Mouse (Mus musculus) stomach, embryonic 15.5 days (tissue): ENCODE measurements at regions not wholly inside any gene's neighbourhood (a gene's known extent, or its start where the extent isn't known, plus 50 kb on each side); places are given as distances from the start of the nearest gene placed in this dataset.

Experiments used
- ATAC-seq: fragments of 200-750 bp; cut with Nextera tagmentation; 2 replicates; pipeline ENCODE4 v1.8.0; 2017; ENCODE audit warnings: low read depth, moderate number of reproducible peaks, moderate TSS enrichment; ENCODE audit not compliant: insufficient read depth, low FRiP score
- H3K27ac ChIP-seq: fragments of 300-500 bp; sonication (generic); 2 replicates; pipeline ENCODE4 v1.5.1; 2015; ENCODE audit warnings: mild to moderate bottlenecking, inconsistent platforms
- H3K27me3 ChIP-seq: fragments of 300-500 bp; sonication (generic); replicated peaks from 2 replicates; pipeline ENCODE4 v1.6.1; 2015; ENCODE audit warnings: inconsistent platforms
- H3K36me3 ChIP-seq: fragments of 300-500 bp; sonication (generic); 2 replicates; pipeline ENCODE4 v1.6.1; 2015; ENCODE audit warnings: inconsistent platforms
- H3K4me1 ChIP-seq: fragments of 300-500 bp; sonication (generic); 2 replicates; pipeline ENCODE4 v1.6.1; 2015; ENCODE audit warnings: inconsistent platforms
- H3K4me2 ChIP-seq: fragments of 300-500 bp; sonication (generic); 2 replicates; pipeline ENCODE4 v1.6.1; 2015; ENCODE audit warnings: mild to moderate bottlenecking, inconsistent platforms
- H3K4me3 ChIP-seq: fragments of 300-500 bp; sonication (generic); replicated peaks from 2 replicates; pipeline ENCODE4 v1.5.1; 2015; ENCODE audit warnings: inconsistent platforms
- H3K9ac ChIP-seq: fragments of 300-500 bp; sonication (generic); 2 replicates; pipeline ENCODE4 v1.6.1; 2015; ENCODE audit warnings: inconsistent platforms
- H3K9me3 ChIP-seq: fragments of 300-500 bp; sonication (generic); 2 replicates; pipeline ENCODE4 v1.6.1; 2016; ENCODE audit warnings: inconsistent platforms
- WGBS: fragments of 180-500 bp; shearing (Covaris S2); methylation state at CpG from one replicate; pipeline ENCODE4 v1.1.7; 2015; 5-methylcytosine and 5-hydroxymethylcytosine counted together

- Histone ChIP-seq H3K27ac (no peak overlapping the region), H3K4me2 (no peak overlapping the region), H3K9me3 (no peaks in the 10 kb centered on the region), H3K9ac (no peak overlapping the region), H3K4me1 (no peaks in the 10 kb centered on the region), H3K36me3 (no peaks in the 10 kb centered on the region), H3K27me3 (no peaks in the 10 kb centered on the region), H3K4me3 (no peak overlapping the region)
- no peak for ATAC-seq
- WGBS, result 84% methylated on average over 6 of the region's 6 CpGs
Observed at GRCm38 (mm10) chr14:18389390-18389789, 57.7 kb upstream of the Ube2e1 start.

GRCm38 (mm10) chr14:18385953-18386668, 54.5 kb upstream of the Ube2e1 start:
- Histone ChIP-seq H3K4me1 (no peaks in the 10 kb centered on the region), H3K36me3 (no peaks in the 10 kb centered on the region), H3K27ac (no peak overlapping the region), H3K9ac (no peak overlapping the region), H3K9me3 (no peaks in the 10 kb centered on the region), H3K4me2 (no peak overlapping the region), H3K4me3 (no peak overlapping the region), H3K27me3 (no peaks in the 10 kb centered on the region)
- 56% methylated on average over 6 of the region's 6 CpGs for WGBS
- no peak for ATAC-seq
